Mouse (Mus musculus) ES-E14 (cell line): ENCODE results near the gene E2f4. TPM values are rescaled to one million over a fixed set of nuclear protein-coding genes. Genes with fewer than 3 reads are reported as not detected.

Experiments
- DNase-seq: peaks from one replicate; pipeline ENCODE4 v3.0.0-alpha.2; 2013; ENCODE audit warnings: low read depth, low spot score
- H3K27ac ChIP-seq: 2 replicates; pipeline ENCODE4 v1.5.1; 2012; ENCODE audit warnings: low read depth, mild to moderate bottlenecking, low read length, moderate library complexity, mixed read lengths; ENCODE audit not compliant: poor library complexity, insufficient read depth, severe bottlenecking
- H3K36me3 ChIP-seq: 2 replicates; pipeline ENCODE4 v1.6.1; 2012; ENCODE audit warnings: mild to moderate bottlenecking, low read length, moderate library complexity, mixed read lengths; ENCODE audit not compliant: control insufficient read depth, poor library complexity, insufficient read depth, severe bottlenecking
- H3K4me1 ChIP-seq, 2 experiments: fragments of 150-350 bp in 1 of 2; sonication (generic) in 1 of 2; 2 replicates each; pipeline ENCODE4 v1.6.1; 2012; ENCODE audit warnings: low read length in 2 of 2, mild to moderate bottlenecking in 1 of 2, mixed read lengths in 1 of 2; ENCODE audit not compliant: control insufficient read depth in 2 of 2, insufficient read depth in 2 of 2, poor library complexity in 1 of 2
- H3K4me3 ChIP-seq, 2 experiments: fragments of 150-350 bp in 1 of 2; sonication (generic) in 1 of 2; 2 replicates each; pipeline ENCODE4 v1.5.1; 2012; ENCODE audit warnings: low read length in 2 of 2, low read depth in 1 of 2, mild to moderate bottlenecking in 1 of 2, mixed read lengths in 1 of 2; ENCODE audit not compliant: insufficient read depth in 1 of 2, poor library complexity in 1 of 2, severe bottlenecking in 1 of 2
- H3K9ac ChIP-seq: 2 replicates; pipeline ENCODE4 v1.6.1; 2012; ENCODE audit warnings: low read depth, mild to moderate bottlenecking, low read length, mixed read lengths; ENCODE audit not compliant: poor library complexity, insufficient read depth, severe bottlenecking
- H3K9me3 ChIP-seq: fragments of 150-350 bp; sonication (generic); 2 replicates; pipeline ENCODE4 v1.6.1; 2012; ENCODE audit warnings: low read depth, mild to moderate bottlenecking, low read length; ENCODE audit not compliant: control insufficient read depth, insufficient read depth
- CHD2 ChIP-seq: IDR thresholded peaks from 2 replicates; pipeline ENCODE4 v1.6.1; 2014; ENCODE audit warnings: mild to moderate bottlenecking, low read depth, low read length, inconsistent platforms
- HCFC1 ChIP-seq: IDR thresholded peaks from 2 replicates; pipeline ENCODE4 v1.6.1; 2012; ENCODE audit warnings: low read length, inconsistent platforms, borderline replicate concordance; ENCODE audit not compliant: insufficient read depth
- MAFK ChIP-seq: IDR thresholded peaks from 2 replicates; pipeline ENCODE4 v1.6.1; 2014; ENCODE audit warnings: mild to moderate bottlenecking, low read depth, low read length, inconsistent platforms; ENCODE audit not compliant: insufficient read depth
- ZC3H11A ChIP-seq: IDR thresholded peaks from 2 replicates; pipeline ENCODE4 v1.6.1; 2012; ENCODE audit warnings: low read depth, mild to moderate bottlenecking, inconsistent platforms, low read length, borderline replicate concordance
- ZNF384 ChIP-seq: IDR thresholded peaks from 2 replicates; pipeline ENCODE4 v1.6.1; 2012; ENCODE audit warnings: low read depth, low read length, inconsistent platforms
- in situ Hi-C, 2 experiments: fragments of 600-800 bp; cut with MboI; formaldehyde crosslinking; loops; one replicate each; pipeline ENCODE4 v1.15.1; 2025; ENCODE audit warnings: low sequenced_read_pairs in 2 of 2, inconsistent platforms in 1 of 2; ENCODE audit not compliant: unreplicated experiment in 2 of 2
- total RNA-seq: library from RNA; depleted of rRNA; stranded (reverse); fragments of 300-350 nt; gene quantifications from 2 replicates; pipeline ENCODE4 v1.2.3, GENCODE M21; 2012

Gene E2f4
- total RNA-seq, 1 experiment, result 66.8 TPM

- TF ChIP-seq MAFK, result no peak
- TF ChIP-seq CHD2, result no peak
- no peak for TF ChIP-seq ZNF384
- TF ChIP-seq HCFC1, result no peak
- TF ChIP-seq ZC3H11A, result no peak
- no peak for DNase-seq
- H3K4me1 ChIP-seq, result peaks cover 5 to 20% of the 10 kb centered on the region in 2 experiments; a peak in 2 of 4 replicates
- no peak overlapping the region for H3K27ac ChIP-seq
- no peak overlapping the region for H3K9ac ChIP-seq
- H3K9me3 ChIP-seq, result no peaks in the 10 kb centered on the region
- H3K36me3 ChIP-seq, result no peaks in the 10 kb centered on the region; the same call in 1 of the 2 replicates
- no peak overlapping the region for H3K4me3 ChIP-seq
- in situ Hi-C loops, result no loop called here
These were observed 16.9 kb upstream of the E2f4 start for GRCm38 (mm10) chr8:105280567-105280966.

GRCm38 (mm10) chr8:105281821-105282220, 15.6 kb upstream of the E2f4 start:
- no peak for TF ChIP-seq MAFK
- TF ChIP-seq ZC3H11A, result no peak
- TF ChIP-seq CHD2, result no peak
- no peak for TF ChIP-seq ZNF384
- no peak for TF ChIP-seq HCFC1
- H3K9me3 ChIP-seq, result no peaks in the 10 kb centered on the region
- no peak for DNase-seq
- no peak overlapping the region for H3K9ac ChIP-seq
- no peaks in the 10 kb centered on the region; the same call in 1 of the 2 replicates for H3K36me3 ChIP-seq
- H3K4me1 ChIP-seq, result peaks cover 1 to 18% of the 10 kb centered on the region in 2 experiments; a peak in 1 of 4 replicates
- no peak overlapping the region for H3K27ac ChIP-seq
- in situ Hi-C loops, result no loop called here
- no peak overlapping the region for H3K4me3 ChIP-seq

- H3K9ac ChIP-seq, result no peak overlapping the region
- DNase-seq, result no peak
- H3K4me3 ChIP-seq, result no peak overlapping the region
- in situ Hi-C loops, result no loop called here
- no peak for TF ChIP-seq ZC3H11A
- TF ChIP-seq MAFK, result no peak
- TF ChIP-seq CHD2, result no peak
- no peak for TF ChIP-seq HCFC1
- TF ChIP-seq ZNF384, result no peak
- H3K36me3 ChIP-seq, result no peaks in the 10 kb centered on the region; the same call in 1 of the 2 replicates
- H3K9me3 ChIP-seq, result no peaks in the 10 kb centered on the region
- H3K4me1 ChIP-seq, result peaks cover 0 to 18% of the 10 kb centered on the region in 2 experiments; a peak in 1 of 4 replicates
- no peak overlapping the region for H3K27ac ChIP-seq
These were observed 15.2 kb upstream of the E2f4 start for GRCm38 (mm10) chr8:105282239-105282638.

- H3K4me3 ChIP-seq, result peak overlapping the region; percentile 16 to 47; a peak in 2 of 4 replicates
- H3K27ac ChIP-seq, result no peak overlapping the region
- peak; percentile 83 for DNase-seq
- peaks cover 0 to 18% of the 10 kb centered on the region in 2 experiments; a peak in 1 of 4 replicates for H3K4me1 ChIP-seq
- no peaks in the 10 kb centered on the region for H3K9me3 ChIP-seq
- peak overlapping the region; percentile 11; the same call in 1 of the 2 replicates for H3K9ac ChIP-seq
- H3K36me3 ChIP-seq, result no peaks in the 10 kb centered on the region; the same call in 1 of the 2 replicates
- in situ Hi-C loops, result no loop called here
- TF ChIP-seq ZC3H11A (peak; percentile 71), MAFK (no peak)
These were observed 14.4 kb upstream of the E2f4 start for GRCm38 (mm10) chr8:105283074-105283473.

GRCm38 (mm10) chr8:105285514-105285913, 11.9 kb upstream of the E2f4 start:
- no peak for TF ChIP-seq MAFK
- no peak for TF ChIP-seq ZC3H11A
- TF ChIP-seq ZNF384, result no peak
- no peak for TF ChIP-seq CHD2
- no peak for TF ChIP-seq HCFC1
- Histone ChIP-seq H3K27ac (no peak overlapping the region), H3K9me3 (no peaks in the 10 kb centered on the region), H3K4me3 (no peak overlapping the region), H3K36me3 (no peaks in the 10 kb centered on the region; the same call in 1 of the 2 replicates), H3K9ac (no peak overlapping the region), H3K4me1 (peaks cover 0 to 22% of the 10 kb centered on the region in 2 experiments; a peak in 2 of 4 replicates)
- no peak for DNase-seq
- in situ Hi-C loops, result no loop called here
